Mouse (Mus musculus) MN1 (cell line): ENCODE measurements around the gene Tspan12.
"Not testable (repeated sequence)": the region's sequence is repeated elsewhere in the genome, so short reads cannot be mapped to it uniquely, and the experiment has no call there.

Experiments used
- DNase-seq: peaks from one replicate; pipeline ENCODE4 v3.0.0-alpha.2; 2016; ENCODE audit warnings: low spot score

The Tspan12 gene

GRCm38 (mm10) chr6:21852344-21852785 lies at the start of gene Tspan12:
TSS of gene Tspan12 (minus strand) at chr6:21852515.
- no peak for DNase-seq

GRCm38 (mm10) chr6:21894451-21894850 lies 42.1 kb upstream of the Tspan12 start:
- DNase-seq: peak; percentile 43

DNA sequence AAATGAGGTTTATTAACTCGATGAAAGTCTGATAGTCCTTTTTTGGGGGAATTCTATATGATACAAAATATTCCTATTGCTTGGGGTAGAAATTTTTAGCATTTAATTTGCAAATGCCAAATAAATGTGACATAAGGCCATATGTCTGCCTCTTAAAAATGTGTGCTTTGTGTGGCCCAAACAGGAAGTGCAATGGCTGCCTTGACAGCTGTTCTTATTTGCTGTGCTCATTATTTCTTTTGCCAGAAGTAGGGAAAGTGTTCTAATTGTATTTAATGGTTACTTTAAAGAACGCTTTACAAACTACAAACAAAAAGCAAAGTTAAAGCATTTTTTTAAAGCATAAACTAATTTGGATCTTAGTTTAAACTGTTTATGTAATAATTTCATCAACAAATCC lies 36.8 kb upstream of the Tspan12 start:
- no peak for DNase-seq

GRCm38 (mm10) chr6:21887971-21888370 lies 35.7 kb upstream of the Tspan12 start:
- not testable (repeated sequence) for DNase-seq

DNA sequence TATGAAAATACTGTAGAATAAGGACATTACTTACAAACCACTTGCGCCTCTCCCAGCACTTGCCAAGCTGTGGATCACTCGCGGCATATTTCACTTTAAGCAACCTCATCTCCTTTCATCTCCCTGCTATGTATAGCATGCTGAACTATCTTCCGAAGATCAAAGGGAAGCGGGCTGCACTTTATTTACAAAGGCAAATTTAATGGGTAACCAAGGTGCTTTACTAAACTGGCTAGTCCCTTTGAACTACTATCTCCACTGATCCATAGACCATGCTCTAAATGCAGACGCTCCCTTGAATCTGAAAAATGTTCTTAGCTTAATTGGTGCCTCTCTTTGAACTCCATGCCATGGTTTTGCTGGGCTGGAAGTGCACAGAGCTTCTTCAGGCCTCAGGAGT lies 27.2 kb upstream of the Tspan12 start:
- no peak for DNase-seq

DNA sequence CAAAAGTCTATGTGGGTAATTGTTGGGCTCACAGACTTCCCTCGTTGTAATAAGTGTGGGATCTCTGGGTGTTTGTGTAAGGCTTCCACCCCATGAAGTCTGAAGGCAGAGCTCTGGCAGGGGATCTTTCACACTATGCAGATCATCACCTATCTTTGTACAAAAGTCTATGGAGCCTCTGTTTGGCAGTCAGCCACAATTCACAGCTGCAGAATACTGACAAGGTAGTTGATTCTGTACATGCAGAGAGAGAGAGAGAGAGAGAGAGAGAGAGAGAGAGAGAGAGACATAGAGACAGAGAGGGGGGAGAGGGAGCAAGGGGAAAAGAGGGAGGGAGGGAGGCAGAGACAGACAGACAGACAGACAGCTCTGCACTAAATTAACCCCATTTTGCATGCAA lies 15.0 kb upstream of the Tspan12 start:
- DNase-seq: no peak

- DNase-seq: no peak
Observed at GRCm38 (mm10) chr6:21864179-21864578, 11.9 kb upstream of the Tspan12 start.

DNA sequence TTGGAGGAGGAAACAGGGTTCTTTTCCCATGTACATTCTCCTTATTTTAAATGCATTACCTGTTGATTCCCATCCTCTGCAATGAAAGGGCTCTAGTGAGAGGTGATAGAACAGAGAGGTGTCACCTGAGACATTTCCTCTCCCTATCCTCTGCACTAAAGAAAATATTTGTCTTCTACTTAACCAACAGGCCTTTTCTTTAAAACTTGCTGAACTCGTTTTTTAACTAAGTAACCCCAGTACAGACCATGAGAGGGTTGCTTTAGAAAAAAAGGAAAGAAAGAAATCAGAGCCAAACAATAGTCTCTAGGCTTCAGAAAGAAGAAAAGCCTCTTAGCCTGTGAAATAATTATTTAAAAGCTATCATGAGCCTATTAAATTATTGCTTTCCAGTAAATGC lies 11.2 kb upstream of the Tspan12 start:
- no peak for DNase-seq

- DNase-seq: no peak
Observed at GRCm38 (mm10) chr6:21861316-21861715, 9.0 kb upstream of the Tspan12 start.

DNA sequence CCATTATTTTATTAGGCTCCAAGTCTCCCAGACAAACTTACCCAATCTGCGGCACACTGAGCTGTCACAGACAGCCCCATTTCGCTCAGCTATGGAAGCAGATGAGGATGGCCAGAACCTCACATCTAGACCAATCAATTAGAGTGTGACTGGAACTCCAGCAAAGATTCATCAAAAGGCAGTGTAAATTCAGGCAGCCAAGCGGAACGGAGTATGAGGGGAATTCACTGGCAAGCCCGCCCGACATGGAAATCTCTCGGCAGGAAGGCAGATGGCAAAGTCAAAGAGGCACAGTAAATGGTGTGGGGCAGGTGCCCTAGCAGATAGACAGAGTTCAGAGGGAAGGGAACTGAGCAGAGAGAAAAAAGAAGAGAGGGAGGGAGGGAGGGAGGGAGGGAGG lies 5.5 kb upstream of the Tspan12 start:
- DNase-seq: no peak

DNA sequence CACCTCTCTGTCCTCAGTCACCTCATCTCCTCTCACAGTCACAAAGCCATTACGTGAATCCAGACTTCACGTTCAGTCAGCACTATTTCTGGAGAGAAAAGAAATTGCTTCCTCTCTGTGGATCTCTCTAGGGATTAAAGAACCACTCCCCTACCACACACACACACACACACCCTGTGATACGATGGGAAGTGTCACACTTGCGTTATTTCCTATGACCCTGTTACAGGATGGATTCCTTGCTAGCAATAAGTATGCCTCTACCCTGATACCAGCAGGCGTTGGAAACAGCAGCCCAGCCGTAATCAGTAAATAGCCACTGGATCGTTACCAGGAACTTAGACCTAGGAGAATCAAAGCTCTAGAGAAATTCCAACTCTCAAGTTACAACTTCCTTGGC lies 3.6 kb upstream of the Tspan12 start:
- DNase-seq: no peak

DNA sequence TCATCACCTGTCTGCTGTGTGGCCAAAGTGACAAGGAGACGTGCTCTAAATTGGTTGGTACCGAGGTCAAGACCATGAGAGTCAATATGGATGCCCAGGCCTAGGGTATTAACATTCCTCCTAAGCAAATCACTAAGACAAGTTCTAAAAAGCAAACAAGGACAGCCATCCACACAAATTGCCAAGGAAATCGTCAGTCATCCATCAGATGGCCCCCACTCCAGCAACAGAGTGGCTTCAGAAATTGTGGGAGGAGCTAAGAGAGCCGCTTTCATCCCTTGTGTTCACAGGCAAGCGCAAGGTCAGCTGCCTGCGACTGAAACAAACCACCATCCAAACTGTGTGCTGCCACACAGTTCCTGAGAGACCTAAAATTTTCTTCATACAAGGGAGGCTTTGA lies 1.0 kb upstream of the Tspan12 start:
- DNase-seq: no peak

DNA sequence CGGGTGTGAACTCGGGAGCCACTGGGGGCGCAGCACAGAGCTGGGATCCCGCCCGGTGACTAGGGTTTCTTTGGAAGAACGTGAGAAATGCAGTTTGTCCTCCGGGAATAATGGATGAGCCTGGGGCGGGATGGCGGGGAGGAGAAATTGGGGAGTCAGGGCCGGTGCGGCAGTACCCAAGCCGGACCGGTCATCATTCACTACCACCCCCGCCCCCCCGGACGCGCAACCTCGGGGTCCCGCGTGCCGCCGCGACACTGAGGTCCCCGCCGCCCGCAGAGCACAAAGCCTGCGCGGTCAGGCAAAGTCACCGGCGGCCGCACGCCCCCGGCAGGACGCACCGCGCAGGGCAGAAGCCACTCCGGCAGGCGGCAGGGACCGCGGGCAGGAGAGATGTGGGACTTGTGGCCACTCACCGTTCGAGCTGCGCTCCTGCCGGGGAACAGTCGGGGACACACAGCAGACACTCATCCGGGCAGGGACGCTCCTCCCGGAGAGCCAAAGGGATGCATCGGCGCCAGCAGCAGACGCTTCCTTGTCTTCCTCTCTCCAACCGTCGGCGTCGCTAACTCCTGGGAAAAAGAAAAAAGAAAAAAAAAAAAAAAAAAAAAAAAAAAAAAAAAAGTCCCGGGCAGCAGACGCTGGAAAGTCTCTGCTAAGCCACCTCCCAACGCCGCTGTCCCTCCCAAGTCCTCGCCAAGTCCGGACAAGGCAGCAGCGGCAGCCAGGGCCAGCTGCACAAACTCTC lies 545 bp downstream of the Tspan12 start:
- DNase-seq: peak; percentile 58

DNA sequence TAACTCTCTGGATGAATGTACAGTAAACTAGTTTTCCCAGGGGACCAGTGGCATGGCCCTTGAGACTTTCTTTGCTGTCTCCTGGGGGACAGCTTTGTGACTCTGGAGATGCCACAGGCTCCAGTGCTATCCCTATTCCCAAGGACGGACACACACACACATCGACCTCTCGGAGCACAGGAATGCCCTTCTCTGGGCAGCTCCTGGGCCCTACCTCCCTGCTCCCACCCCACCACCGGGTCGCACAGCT lies 1.0 kb downstream of the Tspan12 start:
- no peak for DNase-seq

- no peak for DNase-seq
Observed at GRCm38 (mm10) chr6:21850526-21851345, 1.6 kb downstream of the Tspan12 start.

- no peak for DNase-seq
Observed at GRCm38 (mm10) chr6:21848808-21849207, 3.5 kb downstream of the Tspan12 start.

DNA sequence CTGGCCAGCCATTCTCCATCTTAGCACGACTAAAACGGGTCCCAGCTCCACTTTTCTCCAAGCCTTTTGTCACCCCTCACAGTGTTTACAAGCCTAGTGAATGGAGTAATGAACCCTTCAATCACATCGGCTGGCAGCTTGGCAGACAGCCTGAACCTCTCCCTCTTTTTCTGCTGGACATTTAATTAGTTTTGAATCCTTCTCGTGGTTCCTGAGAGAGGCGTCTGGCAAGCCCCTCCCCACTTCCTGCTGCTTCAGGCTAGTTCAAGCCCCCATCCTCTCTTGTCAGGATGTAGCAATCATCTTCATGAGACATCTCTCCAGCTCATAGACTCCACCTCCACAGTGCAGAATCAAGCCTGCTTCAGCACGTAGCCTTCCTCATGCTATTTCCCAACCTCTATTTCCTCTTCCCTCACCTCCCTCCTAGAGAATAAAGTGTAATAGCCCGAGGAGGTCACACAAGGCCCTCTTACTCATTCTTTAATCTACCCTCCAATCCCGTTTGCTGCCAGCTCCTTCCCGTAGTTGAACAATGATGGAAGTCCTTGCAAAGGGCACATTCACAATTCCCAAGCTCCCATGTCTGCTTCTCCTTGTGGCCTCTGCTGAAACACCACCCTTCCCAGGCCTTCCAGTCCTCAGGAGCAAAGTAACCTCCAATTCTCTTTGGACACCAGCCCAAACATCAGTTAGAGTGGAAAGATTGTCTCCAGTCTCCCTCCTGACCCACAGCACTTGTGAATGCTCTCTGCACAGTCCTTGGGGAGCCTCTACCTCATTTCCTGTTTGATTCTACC lies 12.1 kb downstream of the Tspan12 start:
- no peak for DNase-seq

DNA sequence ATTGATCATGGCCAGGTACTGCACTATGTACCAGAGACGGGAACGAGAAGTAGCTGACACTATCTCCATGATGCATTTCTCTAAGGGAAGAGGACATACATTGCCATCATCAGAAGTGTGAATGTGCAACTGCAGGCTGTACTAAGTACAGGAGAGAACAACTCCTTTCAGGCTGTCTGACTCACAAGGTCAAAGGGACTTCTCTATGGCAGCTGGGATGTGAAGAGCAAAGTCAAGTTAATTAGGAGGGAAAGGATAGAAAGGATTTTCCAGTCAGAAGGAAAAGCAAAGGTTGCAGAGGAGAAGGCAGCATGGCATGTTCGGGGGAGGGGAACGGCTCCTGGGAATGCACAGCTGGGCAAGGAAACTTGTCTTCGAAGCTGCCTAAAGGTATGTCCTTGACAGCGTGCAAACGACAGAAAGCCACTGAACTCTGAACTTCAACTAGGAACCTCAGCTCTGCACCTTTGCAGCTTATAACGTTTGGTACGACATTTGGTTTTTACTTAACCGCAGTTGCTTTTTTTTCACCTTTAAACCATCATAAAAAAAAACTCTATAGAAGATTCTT lies 13.0 kb downstream of the Tspan12 start:
- DNase-seq: no peak

GRCm38 (mm10) chr6:21833531-21833930 lies 18.8 kb downstream of the Tspan12 start:
- no peak for DNase-seq

- no peak for DNase-seq
Observed at GRCm38 (mm10) chr6:21831871-21832270, 20.4 kb downstream of the Tspan12 start.

GRCm38 (mm10) chr6:21830931-21831330 lies 21.4 kb downstream of the Tspan12 start:
- DNase-seq: no peak

DNA sequence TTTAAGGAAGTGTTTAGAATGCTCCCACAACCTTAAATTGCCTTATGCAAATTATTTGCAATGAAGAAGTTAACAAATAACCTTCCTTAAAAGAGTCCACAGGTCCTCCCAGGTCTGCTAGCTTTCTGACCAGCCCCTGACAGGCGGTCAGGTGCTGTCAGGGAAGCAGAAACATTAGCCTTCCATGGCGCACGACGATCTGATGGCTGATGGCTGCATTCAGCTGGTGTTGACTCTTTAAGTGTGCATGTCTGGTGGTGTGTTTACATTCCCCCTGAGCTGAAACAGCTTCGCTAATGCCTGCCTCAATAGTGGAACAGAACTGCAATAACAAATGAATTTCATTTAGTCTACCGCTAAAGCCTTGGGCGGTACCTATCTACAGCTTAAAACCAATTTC lies 22.4 kb downstream of the Tspan12 start:
- DNase-seq: no peak

DNA sequence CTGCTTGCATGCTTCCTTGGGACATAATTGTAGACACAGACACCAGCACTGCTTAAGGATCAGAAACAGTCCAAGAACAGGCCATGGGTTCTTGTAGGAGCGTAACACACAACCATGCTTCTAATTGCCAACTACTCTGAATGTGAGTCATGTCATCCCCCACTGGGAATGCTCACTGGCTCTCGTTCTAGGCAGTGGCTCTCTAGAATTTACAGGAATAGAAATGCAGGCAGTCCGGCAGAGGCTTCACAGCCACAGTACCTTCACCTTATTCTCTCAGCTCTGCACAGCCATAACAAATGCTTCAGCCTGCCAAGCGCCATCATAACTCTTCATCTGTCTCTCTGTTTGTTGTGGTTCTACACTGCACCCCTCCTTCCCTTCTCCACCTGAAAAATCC lies 23.9 kb downstream of the Tspan12 start:
- DNase-seq: no peak
